Mouse (Mus musculus) C2C12 (cell line): ENCODE results near the gene Tktl2.

ENCODE experiments used
- CTCF ChIP-seq: IDR thresholded peaks from one replicate; pipeline ENCODE4 v1.5.1; 2011; ENCODE audit not compliant: control insufficient read depth, insufficient read depth, insufficient read length
- MYOD1 ChIP-seq: IDR thresholded peaks from one replicate; pipeline ENCODE4 v1.6.1; 2011; ENCODE audit warnings: low read depth; ENCODE audit not compliant: control insufficient read depth, insufficient read length
- USF1 ChIP-seq: IDR thresholded peaks from one replicate; pipeline ENCODE4 v1.6.1; 2011; ENCODE audit warnings: low read depth, mild to moderate bottlenecking, control low read depth, moderate library complexity

GRCm38 (mm10) chr8:66520576-66520975 is 9.0 kb downstream of the Tktl2 start:
- TF ChIP-seq CTCF: no peak
- no peak for TF ChIP-seq USF1
- TF ChIP-seq MYOD1: no peak
